Mouse (Mus musculus): ENCODE data around the gene Osbpl7. TPM values are rescaled to one million over a fixed set of nuclear protein-coding genes. Genes with fewer than 3 reads are reported as not detected.

Gene Osbpl7
- total RNA-seq, 2 experiments from 2014 or later, result 10.5 to 12.3 TPM

Small RNAs within 50 kb of the gene (microRNA-seq; reads per million reads assigned to microRNA genes)
- 0.53 to 1.0 reads per million in 2 experiments for gene Mir8103

Other genes starting within 250 kb of the Osbpl7 start
- 100 to 1,000 TPM; 205 to 209 TPM for gene Nfe2l1, start 220.7 kb upstream of the Osbpl7 start, total RNA-seq (2021)
- 1 to 10 TPM; 2.7 to 3.2 TPM for gene Copz2, start 200.8 kb upstream of the Osbpl7 start, total RNA-seq (2021)
- 10 to 100 TPM; 38.9 to 39.9 TPM for gene Cdk5rap3, start 134.1 kb upstream of the Osbpl7 start, total RNA-seq (2021)
- gene Prr15l, start 122.5 kb upstream of the Osbpl7 start, total RNA-seq (2021), result not detected
- gene Pnpo, start 106.6 kb upstream of the Osbpl7 start, total RNA-seq (2021), result 10 to 100 TPM; 38.0 to 40.3 TPM
- 10 to 100 TPM; 10.1 to 11.8 TPM for gene Sp2, start 67.7 kb upstream of the Osbpl7 start, total RNA-seq (2021)
- gene Sp6, start 37.2 kb upstream of the Osbpl7 start, total RNA-seq (2021), result 1 to 10 TPM; 2.6 to 2.7 TPM
- gene Scrn2, start 20.7 kb upstream of the Osbpl7 start, total RNA-seq (2021), result 1 to 10 TPM; 2.7 to 3.0 TPM
- gene Lrrc46, start 9.2 kb upstream of the Osbpl7 start, total RNA-seq (2021), result under 1 TPM; 0.26 to 0.74 TPM
- 10 to 100 TPM; 69.0 to 69.8 TPM for gene Mrpl10, start 9.1 kb upstream of the Osbpl7 start, total RNA-seq (2021)
- gene Tbx21, start 64.7 kb downstream of the Osbpl7 start, total RNA-seq (2021), result under 1 TPM in 1 of 2 experiments, not detected in 1; 0.13 TPM
- 10 to 100 TPM; 46.4 to 49.4 TPM for gene Tbkbp1, start 100.9 kb downstream of the Osbpl7 start, total RNA-seq (2021)
- gene Kpnb1, start 137.3 kb downstream of the Osbpl7 start, total RNA-seq (2021), result 100 to 1,000 TPM; 111 to 113 TPM
- 100 to 1,000 TPM; 134 to 144 TPM for gene Npepps, start 230.0 kb downstream of the Osbpl7 start, total RNA-seq (2021)